Mouse (Mus musculus): ENCODE results near the gene Zcchc10.
"Not testable (repeated sequence)": the region's sequence is repeated elsewhere in the genome, so short reads cannot be mapped to it uniquely, and the experiment has no call there.

Gene Zcchc10

DNA sequence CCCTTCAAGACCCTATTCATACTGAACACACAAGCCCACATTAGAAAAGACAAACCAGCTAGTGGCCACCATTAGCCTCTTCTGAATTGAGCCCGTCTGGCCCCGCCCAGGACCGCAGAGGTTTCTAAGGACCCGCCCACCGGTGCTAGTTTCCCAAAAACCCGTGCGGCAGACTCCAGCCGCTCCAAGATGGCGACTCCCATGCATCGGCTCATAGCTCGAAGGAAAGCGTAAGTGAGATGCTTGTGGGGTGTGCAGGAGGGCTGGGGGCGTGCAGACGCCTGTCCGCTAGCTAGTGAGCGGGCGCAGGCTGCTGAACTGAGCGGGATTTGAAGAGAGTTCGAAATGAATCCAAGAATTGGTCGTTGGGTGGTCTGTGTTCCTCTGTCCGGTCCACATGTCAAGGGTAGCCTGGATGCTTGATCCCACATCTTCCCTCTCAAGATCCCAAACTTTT is at the start of gene Zcchc10:
TSS of gene Zcchc10 (plus strand) at position 168 of the 457 bp plus-strand sequence.
- DNase-seq (ENCODE audit: low spot score) = peak; percentile 76

DNA sequence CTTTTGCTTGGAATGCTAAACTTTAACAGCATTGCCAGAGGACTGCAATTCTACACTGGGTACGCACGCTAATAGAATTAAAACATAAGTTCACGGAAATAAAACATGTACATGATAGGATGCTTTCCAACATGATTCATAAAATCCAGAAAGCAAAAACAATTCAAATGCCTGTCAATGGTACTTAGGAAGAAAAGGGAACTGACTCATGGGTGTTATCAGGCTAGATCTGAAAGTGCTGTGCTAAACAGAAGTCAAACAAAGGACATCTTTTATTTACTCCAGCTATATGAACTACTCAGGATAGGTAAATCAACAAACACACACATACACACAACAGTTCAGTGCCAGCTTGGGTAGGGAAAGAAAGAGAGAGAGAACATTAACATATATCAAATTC is 49.1 kb upstream of the Zcchc10 start:
- no peak for DNase-seq (ENCODE audit: low spot score)

DNA sequence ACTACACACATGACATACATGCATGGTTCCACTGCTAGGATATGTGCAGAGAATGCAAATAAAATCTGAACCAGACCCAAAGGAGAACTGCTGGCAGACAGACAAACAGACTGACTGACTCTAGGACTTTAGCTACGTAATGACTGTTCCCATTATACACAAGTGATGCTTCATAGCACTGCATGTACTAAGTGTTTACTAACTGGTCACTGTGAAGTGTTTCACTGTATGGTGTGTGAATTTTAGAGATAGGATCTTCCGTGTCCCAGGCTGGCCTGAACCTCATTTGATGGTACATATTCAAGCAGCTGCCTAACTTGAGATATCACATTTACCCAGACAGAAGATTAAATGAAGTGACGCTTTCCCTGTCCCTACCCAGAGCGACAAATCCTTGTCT is 46.1 kb upstream of the Zcchc10 start:
- DNase-seq (ENCODE audit: low spot score) = no peak

DNA sequence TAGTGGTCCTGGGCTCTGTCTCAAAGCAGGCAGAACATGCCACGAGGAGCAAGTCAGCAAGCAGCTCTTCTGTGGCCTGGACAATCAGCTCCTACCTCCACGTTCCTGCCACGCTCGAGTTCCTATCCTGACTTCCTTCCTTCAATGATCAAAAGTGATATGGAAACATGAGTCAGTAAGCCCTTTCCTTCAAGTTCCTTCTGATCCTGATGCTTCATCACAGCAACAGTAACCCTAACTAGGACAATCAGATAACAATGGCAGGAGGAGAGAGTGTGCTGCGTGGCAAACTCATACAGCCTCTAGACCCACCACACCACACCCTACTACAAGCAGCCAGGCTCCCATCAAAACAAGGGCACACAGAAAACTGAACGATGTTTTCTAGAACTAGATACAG is 38.6 kb upstream of the Zcchc10 start:
- no peak for DNase-seq (ENCODE audit: low spot score)

DNA sequence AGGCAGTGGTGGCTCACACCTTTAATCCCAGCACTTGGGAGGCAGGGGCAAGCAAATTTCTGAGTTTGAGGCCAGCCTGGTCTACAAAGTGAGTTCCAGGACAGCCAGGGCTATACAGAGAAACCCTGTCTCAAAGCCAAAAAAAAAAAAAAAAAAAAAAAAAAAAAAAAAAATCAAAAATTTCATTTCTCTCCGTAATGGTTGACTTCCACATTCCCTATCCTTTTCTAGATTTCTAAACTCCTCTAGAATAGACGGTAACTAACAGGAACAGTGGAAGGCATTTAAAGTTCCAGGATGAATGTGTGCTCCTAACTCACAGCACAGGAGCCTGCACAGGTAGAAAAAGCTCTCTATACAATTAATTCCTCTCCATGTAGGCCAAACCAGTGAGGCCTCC is 34.3 kb upstream of the Zcchc10 start:
- DNase-seq (ENCODE audit: low spot score) = not testable (repeated sequence)

DNA sequence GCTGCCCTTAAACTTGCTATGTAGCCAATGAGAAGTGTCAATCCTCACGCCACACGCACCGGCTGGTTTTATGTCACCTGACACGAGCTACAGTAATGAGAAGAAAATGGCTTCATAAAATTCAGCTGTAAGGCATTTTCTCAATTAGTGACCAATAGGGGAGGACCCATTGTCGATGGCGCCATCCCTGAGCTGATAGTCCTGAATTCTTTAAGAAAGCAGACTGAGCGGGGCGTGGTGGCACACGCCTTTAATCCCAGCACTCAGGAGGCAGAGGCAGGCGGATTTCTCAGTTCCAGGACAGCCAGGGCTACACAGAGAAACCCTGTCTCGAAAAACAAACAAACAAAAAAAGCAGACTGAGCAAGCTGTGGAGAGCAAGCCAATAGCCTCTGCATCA is 33.6 kb upstream of the Zcchc10 start:
- no peak for DNase-seq (ENCODE audit: low spot score)

DNA sequence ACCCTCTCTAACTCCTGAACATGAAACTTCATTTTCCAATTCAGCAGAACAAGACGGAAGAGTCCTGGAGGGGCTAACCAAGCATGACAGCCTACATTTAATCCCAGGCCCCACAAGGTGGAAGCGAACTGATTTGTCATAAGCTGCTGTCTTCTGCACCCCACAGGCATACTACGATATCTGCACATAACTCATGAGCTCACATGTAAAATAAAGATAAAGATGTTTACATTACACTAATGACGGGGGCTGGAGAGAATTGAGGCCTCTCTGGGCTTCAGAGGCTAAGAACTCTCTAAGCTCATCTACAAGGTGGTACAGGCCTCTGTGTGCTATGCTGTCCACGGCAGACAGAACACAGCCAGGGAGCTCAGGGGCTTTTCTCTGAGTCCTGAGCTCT is 30.0 kb upstream of the Zcchc10 start:
- DNase-seq (ENCODE audit: low spot score) = no peak

DNA sequence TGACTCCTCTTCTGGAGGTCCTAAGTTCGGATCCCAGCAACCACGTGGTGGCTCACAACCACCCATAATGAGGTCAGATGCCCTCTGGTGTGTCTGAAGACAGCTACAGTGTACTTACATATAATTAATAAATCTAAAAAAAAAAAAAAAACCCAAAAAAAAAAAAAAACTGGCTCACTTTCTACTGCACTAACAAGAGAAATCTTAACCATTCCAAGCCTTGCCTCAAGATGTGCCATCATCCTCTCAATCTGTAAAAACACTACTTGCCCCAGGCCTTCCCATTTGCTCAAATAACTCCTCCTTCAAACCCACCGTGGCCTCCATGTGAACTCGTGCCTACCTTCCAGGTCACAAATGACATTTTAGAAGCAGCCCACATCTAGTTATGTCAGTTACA is 27.6 kb upstream of the Zcchc10 start:
- DNase-seq (ENCODE audit: low spot score) = no peak

DNA sequence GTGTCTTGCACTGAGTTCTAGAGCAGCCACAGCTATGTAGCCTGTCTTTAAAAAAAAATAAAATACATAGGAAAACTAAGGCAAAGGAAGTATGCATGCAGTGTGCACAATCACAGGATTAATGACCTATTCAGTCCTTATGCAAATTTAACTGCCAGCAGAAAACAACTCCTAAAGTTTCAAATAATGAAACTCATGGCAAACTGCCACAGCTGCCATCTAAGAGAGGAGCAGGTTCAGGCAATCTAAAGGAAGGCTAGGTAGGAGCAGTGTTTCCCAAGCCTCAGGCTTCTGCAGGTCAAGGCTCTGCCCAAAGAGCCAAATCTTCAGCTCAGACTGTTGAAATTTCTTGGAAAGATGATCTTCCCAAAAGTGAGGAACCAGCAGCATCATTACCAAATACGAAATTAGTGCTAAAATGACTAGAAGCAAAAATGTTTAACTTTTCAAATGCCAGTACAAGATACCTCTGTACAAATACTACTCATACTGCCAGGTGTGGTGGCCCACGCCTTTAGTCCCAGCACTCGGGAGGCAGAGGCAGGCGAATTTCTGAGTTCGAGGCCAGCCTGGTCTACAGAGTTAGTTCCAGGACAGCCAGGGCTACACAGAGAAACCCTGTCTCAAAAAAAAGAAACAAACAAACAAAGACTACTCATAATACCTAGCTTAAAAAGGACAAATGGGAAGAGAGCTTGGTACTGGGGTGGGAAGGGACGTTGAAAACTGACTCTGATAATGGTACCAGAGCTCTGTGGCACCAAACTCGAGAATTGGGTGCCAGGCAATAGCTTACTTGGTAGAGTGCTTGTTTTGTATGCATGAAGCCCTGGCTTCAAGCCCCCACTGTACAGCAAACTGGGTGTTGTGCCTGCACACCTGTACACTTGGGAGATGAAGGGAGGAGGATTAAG is 26.3 kb upstream of the Zcchc10 start:
- DNase-seq (ENCODE audit: low spot score) = no peak

DNA sequence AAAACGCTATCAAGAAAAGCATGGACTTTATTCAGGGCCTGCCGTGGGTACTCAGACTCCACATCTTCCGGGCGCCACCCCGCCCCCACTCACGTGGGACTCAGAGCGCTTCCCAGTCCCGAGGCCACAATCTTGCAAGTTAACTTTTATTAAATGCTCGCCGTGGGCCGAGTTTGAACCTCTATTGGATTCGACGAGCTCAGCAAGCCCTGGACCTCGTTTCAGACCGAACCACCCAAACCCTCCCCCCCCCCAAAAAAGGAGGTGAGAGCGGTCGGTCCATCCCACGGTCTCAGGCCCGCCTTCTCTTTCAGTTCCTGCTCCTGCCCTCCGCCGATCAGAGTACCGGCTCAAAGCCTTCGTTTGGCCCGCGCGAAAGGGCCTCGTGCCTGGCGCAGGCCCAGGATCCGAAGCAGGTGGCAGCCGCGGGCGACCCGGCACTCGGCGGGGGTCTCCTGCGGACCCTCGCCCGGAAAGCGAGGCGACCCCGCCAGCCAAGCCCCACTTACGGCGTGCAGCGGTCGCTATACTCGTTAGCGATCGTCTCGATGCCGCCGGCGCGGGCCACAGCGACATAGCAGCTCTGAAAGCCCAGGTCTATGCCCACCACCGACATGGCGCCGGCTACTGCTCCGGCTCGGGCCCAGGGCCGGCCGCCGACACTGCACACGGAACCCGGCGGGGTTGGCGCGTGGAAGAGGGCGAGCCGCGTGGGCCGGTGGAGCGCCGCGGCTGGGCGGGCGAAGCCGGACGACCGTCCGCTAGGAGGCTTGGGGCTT is 24.7 kb upstream of the Zcchc10 start:
- peak; percentile 29 for DNase-seq (ENCODE audit: low spot score)

DNA sequence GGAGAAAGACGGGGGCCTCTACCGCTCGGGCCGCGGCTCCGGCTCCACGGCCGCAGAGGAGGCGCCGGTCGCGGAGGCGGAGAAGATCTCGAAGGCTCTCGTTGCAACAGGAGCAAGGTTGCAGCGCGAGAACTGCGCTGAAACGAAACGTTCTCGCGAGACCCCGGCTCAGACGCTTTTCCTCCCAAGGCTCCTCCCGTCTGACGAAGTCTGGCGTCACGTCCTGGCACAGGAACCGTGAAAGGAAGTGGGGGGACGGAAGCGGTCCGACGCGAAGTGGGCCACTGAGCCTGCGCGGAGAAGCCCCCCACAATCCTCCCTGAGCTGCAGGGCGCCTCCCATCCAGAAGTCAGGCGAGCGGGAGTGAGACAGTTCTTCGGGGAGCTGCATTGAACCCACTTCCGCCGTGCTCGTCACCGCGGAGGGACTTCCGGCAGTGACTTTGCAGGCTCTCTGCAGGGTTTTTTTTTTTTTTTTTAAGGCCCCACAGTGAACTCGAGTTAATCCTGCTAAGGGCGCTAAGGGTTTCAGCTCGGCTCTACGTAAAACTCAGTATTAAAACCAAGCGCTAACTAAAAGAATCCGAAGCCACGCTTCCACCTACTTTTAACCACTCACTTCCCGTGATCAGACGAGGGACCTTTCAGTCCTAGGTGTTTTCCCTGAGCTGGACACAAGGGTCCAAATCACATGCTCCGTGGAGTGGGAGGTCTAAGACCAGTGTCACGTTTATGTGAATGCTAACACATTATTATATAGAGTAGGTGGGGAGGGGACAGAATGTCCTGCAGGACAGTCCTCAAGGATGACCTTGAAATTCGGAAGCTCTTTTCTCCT is 23.9 kb upstream of the Zcchc10 start, which contains the start of gene Hspa4:
TSS of gene Hspa4 (minus strand) at position 128 of the 837 bp plus-strand sequence.
- DNase-seq (ENCODE audit: low spot score) = peak; percentile 98

DNA sequence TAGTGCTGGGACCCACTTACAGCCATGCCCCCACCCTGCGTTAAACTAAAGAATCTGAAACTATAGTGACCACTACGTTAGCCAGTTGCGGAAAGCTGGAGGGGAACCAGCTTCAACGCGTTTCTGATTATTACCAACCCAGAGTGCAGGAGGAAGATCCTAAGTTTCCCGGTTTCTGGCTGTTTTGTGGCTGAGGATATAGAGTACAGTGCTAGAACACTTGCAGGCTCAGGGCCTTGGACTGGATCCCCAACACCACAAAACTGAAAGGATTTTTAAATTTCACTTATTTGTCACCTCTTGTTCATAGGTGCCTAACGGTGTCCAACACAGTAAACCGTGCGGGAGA is 23.3 kb upstream of the Zcchc10 start:
- no peak for DNase-seq (ENCODE audit: low spot score)

DNA sequence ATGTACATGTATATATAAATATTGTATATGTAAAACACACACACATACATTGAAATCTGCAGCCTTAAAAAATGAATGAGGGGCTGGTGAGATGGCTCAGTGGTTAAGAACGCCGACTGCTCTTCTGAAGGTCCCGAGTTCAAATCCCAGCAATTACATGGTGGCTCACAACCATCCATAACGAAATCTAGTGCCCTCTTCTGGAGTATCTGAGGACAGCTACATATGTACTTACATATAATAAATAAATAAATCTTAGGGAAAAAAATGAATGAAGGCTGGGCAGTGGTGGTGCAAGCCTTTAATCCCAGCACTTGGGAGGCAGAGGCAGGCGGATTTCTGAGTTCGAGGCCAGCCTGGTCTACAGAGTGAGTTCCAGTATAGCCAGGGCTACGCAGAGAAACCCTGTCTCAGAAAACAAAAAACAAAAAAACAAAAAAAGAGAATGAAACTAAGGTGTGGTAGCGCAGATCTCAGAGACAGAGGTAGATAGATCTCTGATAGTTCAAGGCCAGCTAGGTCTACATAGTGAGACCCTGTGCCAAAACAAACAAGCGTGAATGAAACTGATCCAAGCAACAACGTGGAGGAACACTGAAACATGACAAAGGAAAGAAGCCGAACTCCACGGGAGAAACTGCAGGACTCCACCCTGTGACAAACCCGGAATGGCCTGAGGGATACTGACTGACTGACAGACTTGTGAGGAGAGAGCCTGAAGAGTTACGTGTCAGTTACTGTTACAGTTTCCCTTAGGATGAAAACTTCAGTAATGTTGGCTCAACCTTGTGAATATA is 20.2 kb upstream of the Zcchc10 start:
- no peak for DNase-seq (ENCODE audit: low spot score)

DNA sequence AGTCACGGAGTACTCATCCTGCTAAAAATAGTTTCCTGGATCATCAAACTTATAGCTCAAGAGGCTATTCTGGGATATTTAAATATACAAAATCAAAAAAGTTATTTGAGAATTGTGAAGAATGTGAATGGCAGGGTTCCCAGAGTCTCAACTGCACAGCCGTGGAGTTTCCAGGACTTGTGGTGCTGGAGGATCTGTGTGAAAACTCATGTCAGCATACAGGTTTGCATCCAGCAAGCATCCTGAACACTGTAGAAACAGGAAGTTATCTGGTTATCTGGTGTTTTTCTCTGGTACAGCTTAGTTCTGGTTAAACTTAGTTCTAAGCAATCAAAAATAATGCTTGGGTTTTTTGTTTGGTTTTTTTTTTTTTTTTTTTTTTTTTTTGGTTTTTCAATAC is 17.5 kb upstream of the Zcchc10 start:
- DNase-seq (ENCODE audit: low spot score) = no peak

DNA sequence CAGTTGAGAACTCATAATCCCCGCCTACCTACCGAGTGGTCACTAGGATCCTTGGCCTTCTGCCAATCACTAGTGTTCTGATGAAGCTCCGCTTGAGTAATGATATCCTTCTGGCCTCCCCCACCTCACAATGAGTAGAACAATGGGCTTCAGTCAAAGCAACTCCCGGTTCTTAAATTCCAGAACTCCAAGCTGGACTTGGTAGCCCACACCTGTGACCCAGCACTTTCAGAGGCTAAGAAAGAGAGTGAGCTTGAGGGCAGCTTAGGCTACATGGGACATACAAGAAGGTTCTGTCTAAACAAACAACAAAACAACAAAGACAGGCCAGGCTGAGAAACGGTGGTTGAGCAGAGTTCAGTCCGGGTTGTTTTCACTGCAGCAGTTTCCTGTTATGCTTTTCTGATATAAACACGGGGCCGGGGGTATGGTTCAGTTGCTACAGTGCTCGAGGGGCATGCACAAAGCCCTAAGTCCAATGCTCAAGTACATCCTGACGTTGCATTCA is 16.9 kb upstream of the Zcchc10 start:
- no peak for DNase-seq (ENCODE audit: low spot score)

DNA sequence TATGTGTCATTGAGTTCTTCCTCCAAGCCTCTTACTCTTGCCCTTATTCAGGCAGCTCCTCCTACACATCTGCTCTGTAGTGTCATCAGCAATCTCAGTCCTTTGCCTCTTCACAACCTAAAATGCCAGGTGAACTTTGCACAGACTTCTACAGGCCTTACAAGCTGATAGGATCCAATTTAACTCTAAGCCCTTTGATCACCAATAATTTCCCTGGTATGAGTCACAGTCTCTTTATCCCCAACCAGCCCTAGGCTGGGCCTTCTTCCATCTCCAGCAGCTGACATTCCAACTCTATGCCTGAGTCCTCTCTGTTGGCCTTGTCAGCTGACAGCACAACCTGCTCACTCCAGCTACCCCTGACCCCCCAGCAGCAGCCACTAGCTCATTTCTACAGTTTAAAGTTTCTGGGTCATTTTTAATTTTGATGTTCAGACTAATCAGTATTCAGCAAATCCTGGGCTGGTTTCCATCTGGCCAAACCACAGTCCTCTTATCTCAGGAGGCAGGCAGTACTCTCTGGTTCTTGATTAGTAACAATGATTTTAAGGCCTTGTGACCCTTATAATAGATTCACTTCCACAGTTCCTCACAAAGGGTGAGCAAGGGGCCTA is 16.1 kb upstream of the Zcchc10 start:
- DNase-seq (ENCODE audit: low spot score) = peak; percentile 57

DNA sequence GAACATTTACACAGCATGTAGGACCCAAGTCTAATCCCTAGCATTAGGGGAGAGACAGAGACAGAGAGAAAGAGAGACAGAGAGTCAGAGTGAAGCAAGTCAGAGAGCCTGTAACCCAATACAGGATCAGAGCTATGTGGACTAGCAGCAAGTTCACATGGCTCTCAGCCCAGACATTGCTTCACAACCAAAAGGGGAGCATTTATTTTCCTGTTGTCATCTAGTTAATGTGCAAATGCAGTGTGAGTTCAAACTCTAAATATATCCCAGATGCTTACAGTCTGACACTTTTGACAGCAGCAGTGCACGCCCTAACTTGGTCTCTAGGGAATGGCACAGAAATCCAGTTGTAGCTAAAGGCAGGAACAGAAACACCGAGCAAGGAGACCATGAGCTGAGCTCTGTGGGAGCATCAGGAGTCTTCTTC is 15.6 kb upstream of the Zcchc10 start:
- DNase-seq (ENCODE audit: low spot score) = peak; percentile 55

DNA sequence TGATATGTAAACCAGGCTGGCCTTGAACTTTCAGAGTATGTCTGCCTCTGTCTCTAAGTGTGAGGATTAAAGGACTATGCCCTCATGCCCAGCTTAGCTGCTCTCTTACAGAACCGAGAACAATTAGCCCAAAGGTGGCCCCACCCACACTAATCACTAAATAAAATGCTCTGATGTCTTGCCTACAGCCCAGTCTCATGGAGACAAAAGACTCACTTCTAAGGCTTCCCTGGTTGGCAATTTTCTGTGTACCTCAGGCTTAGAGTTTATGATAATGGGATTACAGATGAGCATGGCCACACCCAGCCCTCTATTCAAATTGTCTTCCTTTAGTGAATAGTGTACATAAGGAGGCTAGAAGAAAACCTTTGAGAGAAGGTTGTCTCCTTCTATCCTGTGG is 13.1 kb upstream of the Zcchc10 start:
- no peak for DNase-seq (ENCODE audit: low spot score)

DNA sequence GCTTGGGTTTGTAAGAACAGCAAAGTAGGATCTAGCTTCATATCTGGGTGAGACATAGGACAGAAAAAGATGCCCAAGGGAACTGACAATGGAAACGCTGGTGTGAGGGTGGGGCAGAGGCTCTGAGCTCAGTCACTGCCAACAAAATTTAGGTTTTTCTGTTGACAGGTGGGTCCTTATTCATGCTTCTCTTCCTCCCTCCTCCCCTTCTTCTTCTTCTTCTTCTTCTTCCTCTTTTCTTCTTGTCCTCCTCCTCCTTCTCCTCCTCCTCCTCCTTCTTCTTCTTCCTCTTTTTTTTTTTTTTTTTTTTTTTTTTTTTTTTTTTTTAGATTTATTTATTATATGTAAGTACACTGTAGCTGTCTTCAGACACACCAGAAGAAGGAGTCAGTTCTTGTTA is 11.7 kb upstream of the Zcchc10 start:
- DNase-seq (ENCODE audit: low spot score) = not testable (repeated sequence)

DNA sequence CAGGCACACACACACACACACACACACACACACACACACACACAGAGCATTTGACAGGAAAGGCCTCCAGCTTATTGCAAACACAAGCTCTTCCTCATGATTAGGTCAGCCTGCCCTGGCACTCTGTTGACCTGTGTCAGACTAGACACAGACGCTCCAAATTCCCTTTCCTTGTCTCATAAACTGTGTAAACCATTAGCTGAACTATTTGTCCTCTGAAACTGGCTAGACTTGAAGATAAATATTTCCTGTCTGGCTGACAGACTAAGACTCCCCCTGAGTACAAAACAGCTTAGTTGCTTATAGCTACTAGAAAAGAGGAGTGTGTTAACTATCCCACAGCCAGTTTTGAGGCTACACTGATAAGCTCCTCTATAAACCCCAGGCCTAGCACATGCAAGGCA is 9.7 kb upstream of the Zcchc10 start:
- DNase-seq (ENCODE audit: low spot score) = peak; percentile 78

DNA sequence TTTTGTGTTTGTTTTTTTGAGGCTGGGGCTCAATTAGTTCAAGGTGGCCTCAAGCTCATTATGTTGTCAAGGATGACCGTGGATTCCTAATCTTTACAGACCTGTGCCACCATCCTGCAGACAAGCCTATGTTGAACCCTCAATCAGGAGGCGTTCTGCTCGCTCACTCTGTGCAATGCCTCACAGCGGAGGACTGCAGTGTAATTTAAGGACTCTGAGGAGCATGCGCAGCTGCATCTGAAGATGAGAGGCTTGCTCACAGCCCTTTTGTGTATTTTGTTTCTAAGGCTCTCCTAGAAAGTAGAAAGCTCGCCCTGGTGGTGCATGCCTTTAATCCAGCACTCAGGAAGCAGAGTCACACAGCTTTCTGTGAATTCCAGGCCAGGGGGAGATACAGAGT is 7.5 kb upstream of the Zcchc10 start:
- no peak for DNase-seq (ENCODE audit: low spot score)

Data from ovary, adult 18-20 months (tissue).